Mouse (Mus musculus): ENCODE results near the gene Cyp21a1.
"Not testable (repeated sequence)": the region's sequence is repeated elsewhere in the genome, so short reads cannot be mapped to it uniquely, and the experiment has no call there.

DNA sequence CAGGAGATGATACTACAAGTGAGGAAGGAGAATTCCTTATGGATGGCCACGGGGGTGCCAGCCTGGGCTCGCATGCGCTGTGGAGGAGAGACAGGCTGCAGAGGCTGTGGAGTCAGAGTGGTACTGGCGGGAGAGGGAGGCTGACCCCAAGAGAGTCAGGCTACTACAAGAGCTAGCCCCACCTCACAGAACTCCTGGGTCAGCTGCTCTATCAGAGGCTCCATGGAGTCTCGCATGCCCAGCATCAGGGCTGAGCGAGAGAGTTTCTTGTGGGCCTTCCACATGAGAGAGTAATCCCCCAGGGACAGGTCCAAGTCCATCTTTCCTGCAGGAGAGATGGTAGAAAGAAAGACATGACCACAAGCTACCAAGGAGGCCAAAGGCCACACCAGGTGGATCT lies 994 bp downstream of the Cyp21a1 start:
- not testable (repeated sequence) for TF ChIP-seq CTCF, EP300 (IDR thresholded peaks at IDR 0.05; ENCODE audit: low read depth)

All from liver, embryonic 14.5 days (tissue).